Mouse (Mus musculus) stomach, postnatal 0 days (tissue): ENCODE measurements around the gene Map6d1.

Experiments
- CTCF ChIP-seq: IDR thresholded peaks from 2 replicates; pipeline ENCODE4 v1.5.1; 2016; ENCODE audit warnings: antibody characterized with exemption, low read depth, mild to moderate bottlenecking, moderate library complexity
- EP300 ChIP-seq: optimal IDR thresholded peaks from 2 replicates; pipeline ENCODE3; 2016; ENCODE audit warnings: antibody characterized with exemption

- TF ChIP-seq CTCF (no peak), EP300 (no peak)
These were observed 16.8 kb upstream of the Map6d1 start for GRCm38 (mm10) chr16:20257926-20258325.
